In genomic region chr2:164126533-164126955, GRCm38 (mm10) we compare ENCODE assay signal across 7 mouse cellular contexts. TPM values are rescaled to one million over a fixed set of nuclear protein-coding genes. Genes with fewer than 3 reads are reported as not detected.
DNase-seq lines count a peak whose midpoint lies in the region; ATAC-seq and TF ChIP-seq lines count a peak whose summit lies in the region.

No protein-coding gene starts in this region.

- H3K27ac ChIP-seq in liver, postnatal 0 days (ENCODE audit: low read depth) = no peak overlapping the region
- H3K27ac ChIP-seq in liver, embryonic 12.5 days = no peak overlapping the region
- H3K27ac ChIP-seq in bone marrow, adult 2 months (ENCODE audit: control insufficient read depth, insufficient read depth, low read depth, low read length, poor library complexity) = no peak overlapping the region
- H3K27ac ChIP-seq in embryonic fibroblast, embryonic 13.5 days (ENCODE audit: insufficient read depth, low read length) = no peak overlapping the region

- DNase-seq in liver, postnatal 0 days = no peak
- peak; percentile 34 to 64 for DNase-seq in layer of hippocampus, postnatal 25 days (ENCODE audit: extremely low spot score in 1 of 2, low spot score in 1 of 2)
- DNase-seq in retina, embryonic 14.5 days (ENCODE audit: low spot score) = peak; percentile 16
- DNase-seq in thymus, postnatal 25 days = no peak

- WGBS in liver, postnatal 0 days (ENCODE audit: insufficient replicate concordance) = 78% methylated on average over 13 of the region's 13 CpGs
- WGBS in liver, embryonic 12.5 days (ENCODE audit: insufficient replicate concordance) = 80% methylated on average over 13 of the region's 13 CpGs
- WGBS in bone marrow, adult 2 months = 74% methylated on average over 13 of the region's 13 CpGs

- H3K36me3 ChIP-seq in liver, postnatal 0 days (replicated peaks; ENCODE audit: insufficient read depth, low read length) = peaks cover 16% of the 10 kb centered on the region; the same call in 1 of the 2 replicates
- peaks cover 35% of the 10 kb centered on the region for H3K36me3 ChIP-seq in liver, embryonic 12.5 days

- no peak overlapping the region for H3K9ac ChIP-seq in liver, postnatal 0 days (replicated peaks)
- no peak overlapping the region for H3K9ac ChIP-seq in liver, embryonic 12.5 days

- TF ChIP-seq POLR2A in bone marrow, adult 2 months (IDR thresholded peaks at IDR 0.05; ENCODE audit: borderline replicate concordance, control insufficient read depth, low read depth, low read length) = no peak
- no peak for TF ChIP-seq POLR2A in embryonic fibroblast, embryonic 13.5 days (IDR thresholded peaks at IDR 0.05; ENCODE audit: low read depth, low read length)

- no peak overlapping the region for H3K4me2 ChIP-seq in liver, postnatal 0 days (ENCODE audit: low read depth, low read length)
- no peak overlapping the region for H3K4me2 ChIP-seq in liver, embryonic 12.5 days

- no peak overlapping the region for H3K4me3 ChIP-seq in liver, postnatal 0 days (ENCODE audit: low read depth, low read length)
- no peak overlapping the region for H3K4me3 ChIP-seq in liver, embryonic 12.5 days
- H3K4me3 ChIP-seq in bone marrow, adult 2 months (replicated peaks; ENCODE audit: control insufficient read depth, low read depth, low read length) = no peak overlapping the region
- H3K4me3 ChIP-seq in embryonic fibroblast, embryonic 13.5 days (ENCODE audit: insufficient read depth, low read length) = no peak overlapping the region

- 0 out of 2 replicates have a peak, but pooled peaks cover 2% of the 10 kb centered on the region for H3K4me1 ChIP-seq in liver, postnatal 0 days (ENCODE audit: insufficient read depth)
- H3K4me1 ChIP-seq in liver, embryonic 12.5 days = no peaks in the 10 kb centered on the region
- no peaks in the 10 kb centered on the region for H3K4me1 ChIP-seq in bone marrow, adult 2 months (ENCODE audit: control insufficient read depth, insufficient read depth, low read length)
- peaks cover 3% of the 10 kb centered on the region; the same call in 1 of the 2 replicates for H3K4me1 ChIP-seq in embryonic fibroblast, embryonic 13.5 days (ENCODE audit: control insufficient read depth, insufficient read depth, low read length)

- H3K9me3 ChIP-seq in liver, postnatal 0 days (ENCODE audit: low read length) = no peaks in the 10 kb centered on the region
- no peaks in the 10 kb centered on the region for H3K9me3 ChIP-seq in liver, embryonic 12.5 days (replicated peaks)

- TF ChIP-seq CTCF in liver, postnatal 0 days (IDR thresholded peaks at IDR 0.05; ENCODE audit: low read depth) = peak; percentile 41
- 0 out of 2 replicates have a peak, but pooled peaks have one; percentile 12 for TF ChIP-seq CTCF in bone marrow, adult 2 months (IDR thresholded peaks at IDR 0.05; ENCODE audit: control insufficient read depth, insufficient read depth, low read length)
- peak; percentile 72; the same call in 1 of the 2 replicates for TF ChIP-seq CTCF in embryonic fibroblast, embryonic 13.5 days (IDR thresholded peaks at IDR 0.05; ENCODE audit: borderline replicate concordance, insufficient read depth, low read length)

- no peaks in the 10 kb centered on the region for H3K27me3 ChIP-seq in liver, postnatal 0 days (ENCODE audit: insufficient read depth, low read length)
- H3K27me3 ChIP-seq in liver, embryonic 12.5 days (replicated peaks) = no peaks in the 10 kb centered on the region

- no peak for ATAC-seq in liver, postnatal 0 days
- ATAC-seq in liver, embryonic 12.5 days = no peak

- no peak for TF ChIP-seq EP300 in liver, postnatal 0 days (IDR thresholded peaks at IDR 0.05; ENCODE audit: low read depth)

RNA-seq across cellular contexts. Expression of gene Kcns1, which starts 44.4 kb away (rescaled TPM):
- not detected in 2 replicates for polyA plus RNA-seq in liver, postnatal 0 days (2015; fragmentation: Nextera tagmentation; extraction: Ambion mirVana)
- not detected in 2 replicates for polyA plus RNA-seq in liver, embryonic 12.5 days (2016; fragmentation: Nextera tagmentation; extraction: Ambion mirVana)
- not detected in 2 replicates for polyA plus RNA-seq in bone marrow, adult 2 months (2011; ENCODE audit: insufficient read depth, insufficient read length, low replicate concordance, missing spikeins)
- 0.23 and 1.1 TPM in 2 replicates for polyA plus RNA-seq in embryonic fibroblast, embryonic 13.5 days (2011; ENCODE audit: insufficient read length, low read depth, missing spikeins)
- total RNA-seq in layer of hippocampus, postnatal 25 days (2021) = 1 to 10 TPM; 4.4 to 5.0 TPM

RNA-seq across cellular contexts. Expression of gene Tomm34, which starts 55.6 kb away (rescaled TPM):
- polyA plus RNA-seq in liver, postnatal 0 days (2015; fragmentation: Nextera tagmentation; extraction: Ambion mirVana) = 11.6 and 13.3 TPM in 2 replicates
- 32.4 TPM in 2 replicates for polyA plus RNA-seq in liver, embryonic 12.5 days (2016; fragmentation: Nextera tagmentation; extraction: Ambion mirVana)
- 34.6 and 50.9 TPM in 2 replicates for polyA plus RNA-seq in bone marrow, adult 2 months (2011; ENCODE audit: insufficient read depth, insufficient read length, low replicate concordance, missing spikeins)
- 37.2 and 38.8 TPM in 2 replicates for polyA plus RNA-seq in embryonic fibroblast, embryonic 13.5 days (2011; ENCODE audit: insufficient read length, low read depth, missing spikeins)
- 10 to 100 TPM; 86.8 to 95.2 TPM for total RNA-seq in layer of hippocampus, postnatal 25 days (2021)

RNA-seq across cellular contexts. Expression of gene Wfdc5, which starts 56.0 kb away (rescaled TPM):
- not detected in 2 replicates for polyA plus RNA-seq in liver, postnatal 0 days (2015; fragmentation: Nextera tagmentation; extraction: Ambion mirVana)
- polyA plus RNA-seq in liver, embryonic 12.5 days (2016; fragmentation: Nextera tagmentation; extraction: Ambion mirVana) = not detected in 2 replicates
- not detected in 2 replicates for polyA plus RNA-seq in bone marrow, adult 2 months (2011; ENCODE audit: insufficient read depth, insufficient read length, low replicate concordance, missing spikeins)
- not detected in 2 replicates for polyA plus RNA-seq in embryonic fibroblast, embryonic 13.5 days (2011; ENCODE audit: insufficient read length, low read depth, missing spikeins)
- not detected for total RNA-seq in layer of hippocampus, postnatal 25 days (2021)

RNA-seq across cellular contexts. Expression of gene Stk4, which starts 56.4 kb away (rescaled TPM):
- 9.8 and 10.8 TPM in 2 replicates for polyA plus RNA-seq in liver, postnatal 0 days (2015; fragmentation: Nextera tagmentation; extraction: Ambion mirVana)
- 20.7 and 21.0 TPM in 2 replicates for polyA plus RNA-seq in liver, embryonic 12.5 days (2016; fragmentation: Nextera tagmentation; extraction: Ambion mirVana)
- polyA plus RNA-seq in bone marrow, adult 2 months (2011; ENCODE audit: insufficient read depth, insufficient read length, low replicate concordance, missing spikeins) = 27.5 and 28.7 TPM in 2 replicates
- 23.1 and 24.0 TPM in 2 replicates for polyA plus RNA-seq in embryonic fibroblast, embryonic 13.5 days (2011; ENCODE audit: insufficient read length, low read depth, missing spikeins)
- 10 to 100 TPM; 47.8 to 48.6 TPM for total RNA-seq in layer of hippocampus, postnatal 25 days (2021)

Comparison
In these comparisons a context has a peak if more than half of its experiments do, and no peak if none do; other contexts are left out.
1. DNase-seq: peak in layer of hippocampus, postnatal 25 days (2 of 2) and retina, embryonic 14.5 days (single experiment); none in liver, postnatal 0 days (single experiment) and thymus, postnatal 25 days (single experiment).
2. CTCF ChIP-seq: peak in every context shown above with its lines; median percentile 72 in embryonic fibroblast, embryonic 13.5 days; 41 in liver, postnatal 0 days; 12 in bone marrow, adult 2 months.